Mouse (Mus musculus) T-helper 17 cell (primary cell): ENCODE measurements around the gene Ccdc149.

Experiments
- in situ Hi-C, 2 experiments: fragments of 300-600 bp; cut with MboI, MseI; formaldehyde crosslinking; loops; 1 replicate in 1 of 2; 2 replicates in 1 of 2; pipeline ENCODE4 v1.15.1; 2025; ENCODE audit warnings: high pct_unique_total_duplicates in 2 of 2

The Ccdc149 gene

GRCm38 (mm10) chr5:52332120-52332519 is 139.2 kb downstream of the Ccdc149 start:
- in situ Hi-C loops = no loop called here
